Mouse (Mus musculus) limb, embryonic 11.5 days (tissue): ENCODE measurements around the gene Rps5. TPM values are rescaled to one million over a fixed set of nuclear protein-coding genes. Genes with fewer than 3 reads are reported as not detected.
A peak's percentile ranks its signal among the peaks of the same experiment; 100 is the strongest.

Experiments used
- ATAC-seq: fragments of 200-750 bp; cut with Nextera tagmentation; 2 replicates; pipeline ENCODE4 v1.8.0; 2017; ENCODE audit warnings: low read depth; ENCODE audit not compliant: insufficient number of reproducible peaks, low FRiP score, low TSS enrichment
- DNase-seq: peaks from one replicate; pipeline ENCODE4 v3.0.0-alpha.2; 2015; ENCODE audit warnings: low spot score
- H3K27ac ChIP-seq: fragments of 300-500 bp; sonication (generic); replicated peaks from 2 replicates; pipeline ENCODE4 v1.5.1; 2014; ENCODE audit warnings: low read depth, mild to moderate bottlenecking, low read length
- H3K27me3 ChIP-seq: fragments of 300-500 bp; sonication (generic); 2 replicates; pipeline ENCODE4 v1.6.1; 2014; ENCODE audit warnings: mild to moderate bottlenecking, low read length, mixed read lengths; ENCODE audit not compliant: control insufficient read depth, insufficient read depth
- H3K36me3 ChIP-seq: fragments of 300-500 bp; sonication (generic); 2 replicates; pipeline ENCODE4 v1.6.1; 2014; ENCODE audit warnings: mild to moderate bottlenecking, low read length, moderate library complexity, mixed read lengths; ENCODE audit not compliant: control insufficient read depth, insufficient read depth
- H3K4me1 ChIP-seq: fragments of 300-500 bp; sonication (generic); 2 replicates; pipeline ENCODE4 v1.6.1; 2014; ENCODE audit warnings: low read length, mixed read lengths; ENCODE audit not compliant: control insufficient read depth, insufficient read depth
- H3K4me2 ChIP-seq: fragments of 300-500 bp; sonication (generic); 2 replicates; pipeline ENCODE4 v1.6.1; 2014; ENCODE audit warnings: low read depth, mild to moderate bottlenecking, moderate library complexity; ENCODE audit not compliant: severe bottlenecking
- H3K4me3 ChIP-seq: fragments of 300-500 bp; sonication (generic); 2 replicates; pipeline ENCODE4 v1.5.1; 2014; ENCODE audit warnings: low read depth, low read length
- H3K9ac ChIP-seq: fragments of 300-500 bp; sonication (generic); 2 replicates; pipeline ENCODE4 v1.6.1; 2014; ENCODE audit warnings: mild to moderate bottlenecking, low read length
- H3K9me3 ChIP-seq: fragments of 300-500 bp; sonication (generic); 2 replicates; pipeline ENCODE4 v1.6.1; 2016; ENCODE audit warnings: low read length; ENCODE audit not compliant: control insufficient read depth
- WGBS: fragments of 180-500 bp; shearing (Covaris S2); extraction: QIAGEN DNeasy Blood & Tissue Kit; methylation state at CpG from one replicate; pipeline ENCODE4 v1.1.7; 2014; 5-methylcytosine and 5-hydroxymethylcytosine counted together
- polyA plus RNA-seq: library from polyadenylated mRNA; unstranded; fragments of >200 nt; fragmentation: Nextera tagmentation; extraction: Ambion mirVana; gene quantifications from 2 replicates; pipeline ENCODE4 v1.2.1, GENCODE M21; 2014

Rps5 gene
- polyA plus RNA-seq, 1 experiment from 2014 or later: 1,067 TPM

GRCm38 (mm10) chr7:12959718-12960117, 37.6 kb downstream of the Rps5 start:
- ATAC-seq (no peak), DNase-seq (no peak)
- Histone ChIP-seq H3K36me3 (no peaks in the 10 kb centered on the region), H3K4me3 (no peak overlapping the region), H3K4me2 (no peak overlapping the region), H3K27ac (no peak overlapping the region), H3K27me3 (no peaks in the 10 kb centered on the region), H3K4me1 (no peaks in the 10 kb centered on the region), H3K9me3 (no peaks in the 10 kb centered on the region), H3K9ac (no peak overlapping the region)
- WGBS: 16% methylated on average over 4 of the region's 4 CpGs

GRCm38 (mm10) chr7:12961511-12962141, 39.5 kb downstream of the Rps5 start:
- 4% methylated on average over 29 of the region's 29 CpGs for WGBS

GRCm38 (mm10) chr7:12965678-12966091, 43.6 kb downstream of the Rps5 start, which contains the start of gene Zfp324:
TSS of gene Zfp324 (plus strand) at chr7:12965838.
- Histone ChIP-seq H3K4me1 (peaks cover 6% of the 10 kb centered on the region; the same call in 1 of the 2 replicates), H3K27ac (peak within 1 kb of the TSS; percentile 75), H3K4me2 (peak within 1 kb of the TSS; percentile 91), H3K27me3 (no peaks in the 10 kb centered on the region), H3K9ac (peak within 1 kb of the TSS; percentile 89), H3K9me3 (no peaks in the 10 kb centered on the region), H3K4me3 (peak within 1 kb of the TSS; percentile 86), H3K36me3 (peaks cover 3% of the 10 kb centered on the region)
- WGBS: 0% methylated on average over 23 of the region's 23 CpGs
- ATAC-seq (peak; percentile 87), DNase-seq (peak; percentile 88)

More at GRCm38 (mm10) chr7:12961511-12962141, 39.5 kb downstream of the Rps5 start:
- no peaks in the 10 kb centered on the region for H3K9me3 ChIP-seq
- peak; percentile 78 for ATAC-seq
- peak; percentile 78 for DNase-seq
- peak overlapping the region; percentile 42 for H3K4me3 ChIP-seq
- peaks cover 2% of the 10 kb centered on the region; the same call in 1 of the 2 replicates for H3K4me1 ChIP-seq
- no peaks in the 10 kb centered on the region for H3K36me3 ChIP-seq
- peak overlapping the region; percentile 55 for H3K9ac ChIP-seq
- no peaks in the 10 kb centered on the region for H3K27me3 ChIP-seq
- peak overlapping the region; percentile 39 for H3K4me2 ChIP-seq
- peak overlapping the region; percentile 24; the same call in 1 of the 2 replicates for H3K27ac ChIP-seq

DNA sequence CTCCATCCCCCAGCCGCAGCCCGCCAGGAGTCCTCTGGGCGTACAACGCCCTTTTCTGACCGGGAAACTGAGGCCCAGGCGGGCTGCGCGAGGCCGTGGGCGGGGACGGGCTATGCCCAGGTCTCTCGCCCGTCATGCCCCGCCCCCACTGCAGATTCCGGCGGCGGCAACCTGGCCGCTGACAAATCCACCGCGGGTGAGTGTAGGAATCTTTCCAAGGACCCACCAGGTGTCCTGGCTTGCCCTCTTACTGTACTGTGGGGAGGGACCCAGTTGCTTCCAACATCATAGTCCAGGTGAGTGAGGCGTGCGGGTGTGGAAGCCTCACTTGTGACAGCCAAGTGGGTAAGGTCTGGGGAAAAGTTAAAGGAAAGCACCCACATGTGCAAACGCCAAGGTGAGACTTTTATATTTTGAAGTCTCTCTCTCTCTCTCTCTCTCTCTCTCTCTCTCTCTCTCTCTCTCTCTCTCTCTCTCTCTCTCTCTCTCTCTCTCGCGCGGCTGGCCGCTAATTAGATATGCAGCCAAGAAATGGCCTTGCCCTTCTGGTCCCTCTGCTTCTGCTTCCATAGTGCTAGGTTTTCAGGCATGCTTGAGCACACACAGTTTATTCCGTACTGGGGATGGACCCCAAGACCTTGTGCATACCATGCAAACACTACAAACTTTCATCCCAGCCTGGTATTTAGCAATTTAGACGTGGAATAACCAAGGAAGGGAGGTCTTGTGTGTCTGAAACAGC, 44.2 kb downstream of the Rps5 start:
- Histone ChIP-seq H3K27ac (peak overlapping the region; percentile 75), H3K9me3 (no peaks in the 10 kb centered on the region), H3K4me3 (peak overlapping the region; percentile 86), H3K36me3 (peaks cover 9% of the 10 kb centered on the region), H3K9ac (peak overlapping the region; percentile 89), H3K27me3 (no peaks in the 10 kb centered on the region), H3K4me1 (peaks cover 6% of the 10 kb centered on the region; the same call in 1 of the 2 replicates), H3K4me2 (peak overlapping the region; percentile 91)
- peak; percentile 24 for ATAC-seq
- peak; percentile 67 for DNase-seq
- 1% methylated on average over 25 of the region's 29 CpGs for WGBS

GRCm38 (mm10) chr7:12970906-12971305, 48.8 kb downstream of the Rps5 start:
- DNase-seq: no peak
- Histone ChIP-seq H3K4me3 (no peak overlapping the region), H3K4me2 (no peak overlapping the region), H3K9me3 (no peaks in the 10 kb centered on the region), H3K4me1 (peaks cover 6% of the 10 kb centered on the region; the same call in 1 of the 2 replicates), H3K9ac (no peak overlapping the region), H3K36me3 (peaks cover 10% of the 10 kb centered on the region), H3K27me3 (no peaks in the 10 kb centered on the region), H3K27ac (no peak overlapping the region)
- WGBS: 94% methylated on average over 25 of the region's 25 CpGs
- ATAC-seq: no peak

Other genes starting within 250 kb of the Rps5 start
- gene Vmn2r55, start 237.3 kb upstream of the Rps5 start, polyA plus RNA-seq: not detected in 2 replicates
- gene Vmn2r56, start 187.3 kb upstream of the Rps5 start, polyA plus RNA-seq: not detected in 2 replicates
- 11.6 and 17.7 TPM in 2 replicates for gene Zscan18, start 118.7 kb upstream of the Rps5 start, polyA plus RNA-seq
- 18.5 and 21.1 TPM in 2 replicates for gene Zfp329, start 103.4 kb upstream of the Rps5 start, polyA plus RNA-seq
- 38.3 and 38.4 TPM in 2 replicates for gene Zfp110, start 87.5 kb upstream of the Rps5 start, polyA plus RNA-seq
- 6.3 and 7.7 TPM in 2 replicates for gene Zfp128, start 41.1 kb upstream of the Rps5 start, polyA plus RNA-seq
- gene Zscan22, start 24.5 kb upstream of the Rps5 start, polyA plus RNA-seq: 28.1 and 29.0 TPM in 2 replicates
- 0.57 and 0.59 TPM in 2 replicates for gene Rnf225, start 5.1 kb downstream of the Rps5 start, polyA plus RNA-seq
- gene Zfp324, start 43.5 kb downstream of the Rps5 start, polyA plus RNA-seq: 8.2 and 10.2 TPM in 2 replicates
- 7.5 and 10.3 TPM in 2 replicates for gene Zfp446, start 55.6 kb downstream of the Rps5 start, polyA plus RNA-seq
- gene Slc27a5, start 75.9 kb downstream of the Rps5 start, polyA plus RNA-seq: not detected in 2 replicates
- 610 and 647 TPM in 2 replicates for gene Trim28, start 76.8 kb downstream of the Rps5 start, polyA plus RNA-seq
- gene Zbtb45, start 87.7 kb downstream of the Rps5 start, polyA plus RNA-seq: 30.6 and 31.5 TPM in 2 replicates
- gene Chmp2a, start 112.5 kb downstream of the Rps5 start, polyA plus RNA-seq: 84.2 and 93.8 TPM in 2 replicates
- 199 TPM in 2 replicates for gene Ube2m, start 116.0 kb downstream of the Rps5 start, polyA plus RNA-seq
- 2.3 TPM in 2 replicates for gene Mzf1, start 132.5 kb downstream of the Rps5 start, polyA plus RNA-seq
- not detected in 2 replicates for gene Vmn1r85, start 172.9 kb downstream of the Rps5 start, polyA plus RNA-seq
- not detected in 2 replicates for gene Vmn1r86, start 197.6 kb downstream of the Rps5 start, polyA plus RNA-seq
- not detected in 2 replicates for gene Vmn1r87, start 217.9 kb downstream of the Rps5 start, polyA plus RNA-seq
- not detected in 2 replicates for gene Vmn1r88, start 237.3 kb downstream of the Rps5 start, polyA plus RNA-seq